Mouse (Mus musculus): ENCODE data around the gene Slc35e1. TPM values are rescaled to one million over a fixed set of nuclear protein-coding genes. Genes with fewer than 3 reads are reported as not detected.

Gene Slc35e1
- polyA plus RNA-seq, 1 experiment from 2014 or later: 21.2 TPM

GRCm38 (mm10) chr8:72470684-72471083, 21.7 kb downstream of the Slc35e1 start:
- H3K4me2 ChIP-seq: no peak overlapping the region
- no peak overlapping the region for H3K4me3 ChIP-seq (replicated peaks)
- WGBS: 97% methylated on average over 7 of the region's 7 CpGs
- H3K9ac ChIP-seq: no peak overlapping the region
- ATAC-seq (ENCODE audit: low FRiP score): no peak
- H3K27ac ChIP-seq: no peak overlapping the region
- H3K36me3 ChIP-seq (replicated peaks): peaks cover 75% of the 10 kb centered on the region
- H3K4me1 ChIP-seq: peaks cover 14% of the 10 kb centered on the region
- no peaks in the 10 kb centered on the region for H3K9me3 ChIP-seq
- no peaks in the 10 kb centered on the region for H3K27me3 ChIP-seq

DNA sequence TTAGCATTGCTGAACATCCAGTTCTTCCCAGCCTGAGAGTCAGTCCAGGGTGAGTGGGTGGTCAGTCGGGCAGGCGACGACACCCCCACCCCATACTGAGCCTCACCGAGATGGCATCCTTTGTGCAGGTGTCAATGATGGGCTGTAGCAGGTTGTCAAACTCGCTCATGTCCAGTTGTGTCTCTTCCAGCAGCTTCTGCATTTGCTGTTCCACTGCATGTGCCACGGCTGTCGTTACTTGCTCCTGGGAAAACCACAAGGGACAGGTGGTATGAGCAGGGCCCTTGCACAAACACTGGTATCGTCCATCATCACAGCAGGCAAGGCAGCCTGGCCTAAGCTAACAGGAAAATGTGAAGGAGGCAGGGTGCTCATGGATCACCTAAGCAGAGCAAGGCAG, 22.4 kb downstream of the Slc35e1 start:
- no peak for ATAC-seq (ENCODE audit: low FRiP score)
- H3K4me2 ChIP-seq: no peak overlapping the region
- H3K36me3 ChIP-seq (replicated peaks): peaks cover 82% of the 10 kb centered on the region
- H3K9me3 ChIP-seq: no peaks in the 10 kb centered on the region
- 96% methylated on average over 8 of the region's 8 CpGs for WGBS
- H3K27me3 ChIP-seq: no peaks in the 10 kb centered on the region
- no peak overlapping the region for H3K27ac ChIP-seq
- H3K4me3 ChIP-seq (replicated peaks): no peak overlapping the region
- no peak overlapping the region for H3K9ac ChIP-seq
- peaks cover 12% of the 10 kb centered on the region for H3K4me1 ChIP-seq

DNA sequence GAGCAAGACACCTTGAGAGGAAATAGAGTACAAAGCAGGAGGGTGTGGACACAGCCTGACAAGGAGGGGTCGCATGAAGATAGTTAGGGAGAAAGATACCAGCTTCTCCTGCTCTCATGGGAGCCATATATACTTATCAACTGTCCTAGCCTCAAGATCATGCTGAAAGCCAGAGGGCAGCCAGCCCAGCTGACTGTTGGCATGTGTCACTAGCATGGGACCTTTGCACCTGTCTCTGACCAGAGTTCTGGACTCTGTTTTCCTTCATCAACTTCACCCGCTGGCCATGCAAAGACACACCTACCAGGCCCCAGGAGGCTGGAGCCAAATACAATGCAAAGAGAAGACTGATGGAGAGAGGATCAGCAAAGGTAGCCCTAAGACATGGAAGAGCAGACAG, 23.2 kb downstream of the Slc35e1 start:
- Histone ChIP-seq H3K4me3 (replicated peaks) (no peak overlapping the region), H3K4me1 (peaks cover 10% of the 10 kb centered on the region), H3K4me2 (no peak overlapping the region), H3K27me3 (no peaks in the 10 kb centered on the region), H3K9ac (no peak overlapping the region), H3K36me3 (replicated peaks) (peaks cover 89% of the 10 kb centered on the region), H3K9me3 (no peaks in the 10 kb centered on the region), H3K27ac (no peak overlapping the region)
- WGBS: 93% methylated on average over 2 of the region's 2 CpGs
- ATAC-seq (ENCODE audit: low FRiP score): no peak

GRCm38 (mm10) chr8:72464211-72464610, 28.2 kb downstream of the Slc35e1 start:
- ATAC-seq (ENCODE audit: low FRiP score): no peak
- 96% methylated on average over 10 of the region's 10 CpGs for WGBS
- no peak overlapping the region for H3K27ac ChIP-seq
- H3K9ac ChIP-seq: no peak overlapping the region
- H3K4me1 ChIP-seq: no peaks in the 10 kb centered on the region
- H3K36me3 ChIP-seq (replicated peaks): peaks cover 100% of the 10 kb centered on the region
- no peak overlapping the region for H3K4me2 ChIP-seq
- no peaks in the 10 kb centered on the region for H3K9me3 ChIP-seq
- H3K27me3 ChIP-seq: no peaks in the 10 kb centered on the region
- H3K4me3 ChIP-seq (replicated peaks): no peak overlapping the region

DNA sequence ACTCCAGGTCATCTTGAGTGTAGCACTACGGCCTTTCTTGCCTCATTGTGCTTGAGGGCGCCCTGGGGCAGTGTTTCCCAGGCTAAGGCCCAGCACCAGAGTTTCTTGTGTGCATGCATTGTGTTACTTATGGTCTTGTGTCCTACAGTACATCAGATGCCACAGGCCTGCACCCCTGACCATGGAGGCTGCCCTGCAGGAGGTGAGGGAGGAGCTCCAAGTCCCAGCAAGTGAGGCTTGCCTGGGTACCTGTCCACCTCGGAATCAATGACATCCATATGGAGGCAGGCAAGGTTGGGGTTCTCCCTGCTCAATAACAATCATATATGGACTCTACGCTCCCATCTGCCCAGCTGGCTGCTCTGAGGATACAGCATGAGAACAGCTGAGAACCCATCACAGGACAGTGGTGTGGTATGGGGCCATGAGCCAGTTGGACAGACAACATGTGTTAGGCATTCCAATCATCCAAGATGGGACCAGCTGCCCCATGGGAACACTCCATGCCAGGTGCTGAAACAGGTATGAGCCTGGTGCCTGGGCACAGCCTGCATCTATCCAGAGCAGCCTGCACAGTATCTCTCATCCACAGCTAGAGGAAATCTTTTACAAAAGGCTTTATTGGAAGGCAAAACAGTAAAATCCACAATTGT, 32.4 kb downstream of the Slc35e1 start:
- Histone ChIP-seq H3K36me3 (replicated peaks) (peaks cover 78% of the 10 kb centered on the region), H3K4me1 (no peaks in the 10 kb centered on the region), H3K4me3 (replicated peaks) (no peak overlapping the region), H3K4me2 (no peak overlapping the region), H3K27ac (no peak overlapping the region), H3K9ac (no peak overlapping the region), H3K27me3 (no peaks in the 10 kb centered on the region), H3K9me3 (no peaks in the 10 kb centered on the region)
- 88% methylated on average over 4 of the region's 4 CpGs for WGBS
- ATAC-seq (ENCODE audit: low FRiP score): no peak

DNA sequence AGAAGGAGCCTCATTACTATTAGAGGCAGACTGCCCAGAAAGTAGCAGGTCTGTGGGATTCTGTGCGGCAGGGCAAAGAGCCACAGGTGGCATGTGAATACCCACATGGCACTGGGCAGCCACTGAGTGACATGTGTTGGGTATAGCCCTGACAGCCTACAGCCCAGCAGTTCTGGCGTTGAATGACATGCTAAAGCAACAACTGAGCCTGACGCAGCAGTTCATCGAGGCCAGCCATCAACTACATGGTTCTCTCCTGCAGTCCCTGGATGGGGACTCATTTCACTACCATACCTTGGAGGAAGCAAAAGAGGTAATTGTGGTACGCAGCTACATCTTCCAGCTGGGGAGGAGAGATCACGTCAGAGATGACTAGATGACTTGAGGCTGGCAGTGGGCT, 34.0 kb downstream of the Slc35e1 start:
- H3K9ac ChIP-seq: no peak overlapping the region
- H3K27me3 ChIP-seq: no peaks in the 10 kb centered on the region
- no peak for ATAC-seq (ENCODE audit: low FRiP score)
- no peak overlapping the region for H3K27ac ChIP-seq
- no peak overlapping the region for H3K4me2 ChIP-seq
- no peaks in the 10 kb centered on the region for H3K4me1 ChIP-seq
- WGBS: 87% methylated on average over 6 of the region's 6 CpGs
- peaks cover 76% of the 10 kb centered on the region for H3K36me3 ChIP-seq (replicated peaks)
- no peak overlapping the region for H3K4me3 ChIP-seq (replicated peaks)
- H3K9me3 ChIP-seq: peaks cover 5% of the 10 kb centered on the region; the same call in 1 of the 2 replicates

DNA sequence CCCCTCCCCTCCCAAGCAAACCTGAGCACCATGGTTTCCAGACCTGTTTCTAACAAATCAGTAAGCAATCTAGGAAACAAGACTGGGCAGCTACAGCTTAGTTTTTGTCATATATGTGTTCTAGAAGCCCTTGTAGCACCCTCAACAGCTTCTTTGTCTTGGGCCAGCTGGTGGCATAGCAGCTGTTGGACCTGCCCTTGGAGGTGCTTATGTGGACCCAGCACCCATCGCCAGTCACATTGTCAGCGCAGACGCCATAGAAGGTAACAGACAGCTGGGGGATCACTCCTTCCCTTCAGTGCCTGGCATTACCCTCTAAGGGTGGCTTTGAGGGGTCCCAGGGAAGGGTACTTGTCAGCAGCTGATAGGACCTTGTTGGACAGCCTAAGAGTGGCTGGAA, 34.6 kb downstream of the Slc35e1 start:
- Histone ChIP-seq H3K4me1 (no peaks in the 10 kb centered on the region), H3K4me3 (replicated peaks) (no peak overlapping the region), H3K27ac (no peak overlapping the region), H3K9me3 (peaks cover 5% of the 10 kb centered on the region; the same call in 1 of the 2 replicates), H3K27me3 (no peaks in the 10 kb centered on the region), H3K36me3 (replicated peaks) (peaks cover 76% of the 10 kb centered on the region), H3K9ac (no peak overlapping the region), H3K4me2 (no peak overlapping the region)
- WGBS: 89% methylated on average over 3 of the region's 3 CpGs
- no peak for ATAC-seq (ENCODE audit: low FRiP score)

GRCm38 (mm10) chr8:72455317-72455716, 37.1 kb downstream of the Slc35e1 start:
- H3K4me3 ChIP-seq (replicated peaks): no peak overlapping the region
- 93% methylated on average over 4 of the region's 4 CpGs for WGBS
- no peak overlapping the region for H3K9ac ChIP-seq
- H3K9me3 ChIP-seq: peaks cover 5% of the 10 kb centered on the region; the same call in 1 of the 2 replicates
- H3K4me1 ChIP-seq: no peaks in the 10 kb centered on the region
- no peaks in the 10 kb centered on the region for H3K27me3 ChIP-seq
- no peak overlapping the region for H3K27ac ChIP-seq
- no peak overlapping the region for H3K4me2 ChIP-seq
- peaks cover 72% of the 10 kb centered on the region for H3K36me3 ChIP-seq (replicated peaks)
- ATAC-seq (ENCODE audit: low FRiP score): no peak

GRCm38 (mm10) chr8:72453904-72454303, 38.5 kb downstream of the Slc35e1 start:
- Histone ChIP-seq H3K4me1 (no peaks in the 10 kb centered on the region), H3K36me3 (replicated peaks) (peaks cover 72% of the 10 kb centered on the region), H3K27ac (no peak overlapping the region), H3K4me3 (replicated peaks) (no peak overlapping the region), H3K4me2 (no peak overlapping the region), H3K9me3 (peaks cover 5% of the 10 kb centered on the region; the same call in 1 of the 2 replicates), H3K9ac (no peak overlapping the region), H3K27me3 (no peaks in the 10 kb centered on the region)
- no peak for ATAC-seq (ENCODE audit: low FRiP score)
- 89% methylated on average over 2 of the region's 2 CpGs for WGBS

- Histone ChIP-seq H3K4me2 (no peak overlapping the region), H3K9ac (no peak overlapping the region), H3K27ac (no peak overlapping the region), H3K4me1 (no peaks in the 10 kb centered on the region), H3K4me3 (replicated peaks) (no peak overlapping the region), H3K36me3 (replicated peaks) (peaks cover 72% of the 10 kb centered on the region), H3K27me3 (no peaks in the 10 kb centered on the region), H3K9me3 (peaks cover 5% of the 10 kb centered on the region; the same call in 1 of the 2 replicates)
- no peak for ATAC-seq (ENCODE audit: low FRiP score)
- 91% methylated on average over 8 of the region's 8 CpGs for WGBS
Observed at GRCm38 (mm10) chr8:72451516-72451915, 40.9 kb downstream of the Slc35e1 start.

GRCm38 (mm10) chr8:72445071-72445470, 47.3 kb downstream of the Slc35e1 start:
- no peak for ATAC-seq (ENCODE audit: low FRiP score)
- H3K36me3 ChIP-seq (replicated peaks): peaks cover 22% of the 10 kb centered on the region
- no peak overlapping the region for H3K9ac ChIP-seq
- no peaks in the 10 kb centered on the region for H3K9me3 ChIP-seq
- H3K4me3 ChIP-seq (replicated peaks): no peak overlapping the region
- peaks cover 5% of the 10 kb centered on the region for H3K4me1 ChIP-seq
- H3K27ac ChIP-seq: no peak overlapping the region
- no peaks in the 10 kb centered on the region for H3K27me3 ChIP-seq
- H3K4me2 ChIP-seq: no peak overlapping the region
- WGBS: 92% methylated on average over 6 of the region's 6 CpGs

GRCm38 (mm10) chr8:72443994-72444350, 48.4 kb downstream of the Slc35e1 start:
- Histone ChIP-seq H3K27ac (0 out of 2 replicates have a peak overlapping the region, but pooled peaks have one; percentile 46), H3K9ac (peak overlapping the region; percentile 65), H3K4me3 (replicated peaks) (peak overlapping the region; percentile 44), H3K4me2 (peak overlapping the region; percentile 68), H3K9me3 (no peaks in the 10 kb centered on the region), H3K27me3 (no peaks in the 10 kb centered on the region), H3K36me3 (replicated peaks) (peaks cover 11% of the 10 kb centered on the region), H3K4me1 (peaks cover 5% of the 10 kb centered on the region)
- peak; percentile 71 for ATAC-seq (ENCODE audit: low FRiP score)
- WGBS: 50% methylated on average over 6 of the region's 6 CpGs

DNA sequence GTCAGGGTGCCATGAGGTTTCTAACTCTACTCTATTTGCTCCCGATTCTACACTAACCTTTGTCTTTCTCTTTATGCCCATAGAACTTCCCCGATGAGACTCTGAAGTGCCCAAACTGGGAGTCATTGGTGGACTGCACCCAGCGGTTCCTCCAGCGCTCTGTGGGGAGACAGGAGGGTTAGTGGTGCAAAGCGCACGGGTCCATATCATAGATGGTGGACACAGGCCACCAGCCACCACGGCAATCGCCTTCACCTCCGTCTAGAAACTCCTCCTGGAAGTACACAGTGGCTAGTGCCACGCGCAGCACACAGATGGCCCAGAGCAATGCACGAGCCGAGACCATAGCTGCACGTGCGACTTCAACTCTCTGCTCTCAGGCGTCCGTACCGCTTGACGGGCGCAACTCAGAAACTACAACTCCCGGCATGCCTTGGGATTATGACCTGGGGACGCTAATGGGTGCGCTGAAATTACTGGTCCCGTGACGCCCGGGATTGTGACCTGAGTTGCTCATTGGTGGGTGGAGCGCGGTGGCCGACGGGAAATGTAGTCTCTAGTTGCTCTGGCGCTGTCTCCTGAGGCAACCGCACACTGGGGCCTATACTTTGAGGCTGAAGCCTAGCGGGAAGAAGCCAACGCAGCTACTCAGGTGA, 48.9 kb downstream of the Slc35e1 start, which contains the start of the genes Calr3 and 1700030K09Rik:
Gene Calr3, minus strand, starts transcription at position 533 of the 656 bp plus-strand sequence.
Gene 1700030K09Rik, plus strand, starts transcription at position 543 of the 656 bp plus-strand sequence.
- Histone ChIP-seq H3K36me3 (replicated peaks) (peaks cover 7% of the 10 kb centered on the region; the same call in 1 of the 2 replicates), H3K27me3 (no peaks in the 10 kb centered on the region), H3K9me3 (no peaks in the 10 kb centered on the region), H3K4me1 (peaks cover 5% of the 10 kb centered on the region), H3K4me3 (replicated peaks) (peak within 1 kb of the TSS; percentile 44), H3K9ac (peak within 1 kb of the TSS; percentile 65), H3K27ac (0 out of 2 replicates have a peak within 1 kb of the TSS, but pooled peaks have one; percentile 46), H3K4me2 (peak within 1 kb of the TSS; percentile 68)
- WGBS: 5% methylated on average over 34 of the region's 34 CpGs
- ATAC-seq (ENCODE audit: low FRiP score): peak; percentile 100
